Mouse (Mus musculus) gastrocnemius, postnatal 10 days (tissue): ENCODE data around the gene Hnmt. TPM values are rescaled to one million over a fixed set of nuclear protein-coding genes. Genes with fewer than 3 reads are reported as not detected.

Source experiments
- total RNA-seq, 2 experiments: library from RNA; stranded (reverse); gene quantifications; 2 replicates each; pipeline ENCODE4 v1.2.3; 2021

Gene Hnmt
- total RNA-seq, 2 experiments from 2014 or later, result 2.8 to 2.9 TPM

Other genes with a start within 250 kb of the Hnmt start
- not detected for gene Tbpl2, start 47.2 kb upstream of the Hnmt start, total RNA-seq
- gene Il1f8, start 103.8 kb upstream of the Hnmt start, total RNA-seq, result not detected
- gene Il1f9, start 137.1 kb upstream of the Hnmt start, total RNA-seq, result not detected
- gene Il1f6, start 166.0 kb upstream of the Hnmt start, total RNA-seq, result not detected
- not detected for gene Il1f5, start 227.6 kb upstream of the Hnmt start, total RNA-seq
- not detected for gene Il1f10, start 241.8 kb upstream of the Hnmt start, total RNA-seq